Mouse (Mus musculus): ENCODE results near the gene Efna4.

The Efna4 gene

GRCm38 (mm10) chr3:89328623-89329022 lies 9.2 kb downstream of the Efna4 start:
- no peak for DNase-seq

- no peak for DNase-seq
Measured at GRCm38 (mm10) chr3:89327371-89327870, 10.4 kb downstream of the Efna4 start.

- no peak for DNase-seq
Measured at GRCm38 (mm10) chr3:89325882-89326281, 11.9 kb downstream of the Efna4 start.

DNA sequence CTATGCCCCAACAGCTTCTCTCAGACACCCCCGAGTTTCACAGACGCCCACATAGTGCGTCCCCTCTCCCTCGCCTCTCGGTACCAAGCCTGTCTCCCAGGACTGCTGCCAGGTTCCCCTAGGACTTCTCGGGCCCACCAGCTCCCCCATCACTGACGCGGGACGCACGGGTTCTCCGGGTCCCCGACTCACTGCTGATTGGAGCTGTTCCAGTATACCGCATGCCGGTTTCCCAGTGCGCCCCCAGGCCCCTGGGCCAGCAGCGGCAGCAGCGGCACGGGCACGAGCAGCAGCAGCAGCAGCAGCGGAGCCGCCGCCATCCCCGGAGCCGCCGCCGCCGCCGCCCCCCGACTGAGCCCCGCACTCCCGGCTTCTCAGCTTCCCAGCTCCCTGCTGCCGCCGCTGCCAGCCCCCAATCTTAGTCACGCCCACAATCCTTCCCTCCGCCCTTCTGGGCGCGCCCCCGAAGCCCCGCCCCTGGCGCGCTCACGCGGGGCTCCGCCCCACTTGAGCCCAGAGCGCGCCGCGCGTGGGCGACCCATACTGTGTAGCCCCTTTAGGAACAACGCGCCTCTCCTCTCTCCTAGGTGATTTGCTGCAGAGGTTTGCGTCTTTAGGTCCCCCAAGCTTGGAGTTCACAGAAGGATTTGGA lies 15.2 kb downstream of the Efna4 start, which contains the start of gene Efna3:
Gene Efna3, minus strand, starts transcription at position 452 of the 652 bp plus-strand sequence.
- no peak for DNase-seq

DNA sequence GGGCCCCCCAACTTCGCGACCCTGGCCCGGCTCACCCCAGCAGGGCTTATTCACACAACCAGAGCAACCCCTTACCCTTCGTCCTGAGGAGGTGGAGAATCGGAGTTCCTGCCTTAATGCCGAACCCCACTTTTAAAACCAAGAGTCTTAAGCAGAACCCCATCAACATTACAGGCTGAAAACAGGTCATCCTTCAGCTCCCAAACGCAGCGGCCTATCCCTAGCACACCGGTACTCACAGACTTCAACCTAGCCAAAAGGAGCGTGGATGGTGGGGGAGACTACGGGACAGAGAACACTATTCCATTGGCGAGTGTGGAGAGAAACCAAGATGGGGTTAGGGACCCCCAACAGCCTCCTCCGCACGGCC lies 15.7 kb downstream of the Efna4 start:
- DNase-seq = no peak

DNA sequence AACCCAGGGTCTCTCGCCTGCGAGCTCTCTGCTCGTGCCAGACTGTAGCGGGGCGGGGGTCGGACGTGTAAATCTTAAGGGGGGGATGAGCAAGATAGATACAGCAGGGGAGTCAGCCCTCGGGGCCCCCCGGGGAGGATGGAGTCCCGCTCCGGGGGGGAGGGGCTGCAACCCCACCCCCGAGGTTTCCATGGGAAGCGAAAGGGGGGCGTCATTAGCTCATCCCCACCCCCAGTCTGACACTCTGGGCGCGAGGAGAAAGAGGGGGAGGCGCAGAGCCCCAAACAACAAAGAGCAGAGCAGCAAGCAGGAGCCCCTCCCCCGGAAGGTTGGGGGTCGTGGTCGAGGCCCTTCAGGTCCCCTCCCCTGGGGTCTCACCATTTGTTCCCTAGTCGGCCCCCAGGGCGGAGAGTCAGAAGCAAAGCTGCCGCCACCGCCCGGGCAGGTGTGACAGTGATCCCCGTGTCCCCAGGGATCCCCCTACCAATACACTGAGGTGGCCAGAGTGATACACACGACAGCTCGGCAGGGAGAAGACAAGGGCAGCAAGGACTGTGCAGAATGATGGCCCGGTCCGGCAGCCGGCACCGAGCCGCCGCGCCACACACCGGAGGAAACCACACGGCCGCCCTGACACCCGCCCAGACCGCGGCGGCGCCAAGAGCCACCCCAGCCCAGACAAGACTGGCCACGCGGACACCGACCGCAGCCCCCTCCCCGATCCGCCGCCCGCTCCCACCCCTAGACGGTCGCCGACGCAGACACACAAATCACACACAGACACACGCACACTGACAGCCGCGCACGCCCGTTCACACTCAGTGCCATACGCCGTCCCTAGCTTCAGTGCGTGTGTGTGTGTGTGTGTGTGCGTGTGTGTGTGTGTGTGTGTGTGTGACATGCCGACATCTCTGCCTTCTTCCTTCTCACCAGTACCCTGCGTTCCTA lies 16.4 kb downstream of the Efna4 start:
- no peak for DNase-seq

- DNase-seq = no peak
Measured at GRCm38 (mm10) chr3:89320581-89321182, 17.1 kb downstream of the Efna4 start.

GRCm38 (mm10) chr3:89319591-89320350 lies 18.1 kb downstream of the Efna4 start:
- DNase-seq = no peak

DNA sequence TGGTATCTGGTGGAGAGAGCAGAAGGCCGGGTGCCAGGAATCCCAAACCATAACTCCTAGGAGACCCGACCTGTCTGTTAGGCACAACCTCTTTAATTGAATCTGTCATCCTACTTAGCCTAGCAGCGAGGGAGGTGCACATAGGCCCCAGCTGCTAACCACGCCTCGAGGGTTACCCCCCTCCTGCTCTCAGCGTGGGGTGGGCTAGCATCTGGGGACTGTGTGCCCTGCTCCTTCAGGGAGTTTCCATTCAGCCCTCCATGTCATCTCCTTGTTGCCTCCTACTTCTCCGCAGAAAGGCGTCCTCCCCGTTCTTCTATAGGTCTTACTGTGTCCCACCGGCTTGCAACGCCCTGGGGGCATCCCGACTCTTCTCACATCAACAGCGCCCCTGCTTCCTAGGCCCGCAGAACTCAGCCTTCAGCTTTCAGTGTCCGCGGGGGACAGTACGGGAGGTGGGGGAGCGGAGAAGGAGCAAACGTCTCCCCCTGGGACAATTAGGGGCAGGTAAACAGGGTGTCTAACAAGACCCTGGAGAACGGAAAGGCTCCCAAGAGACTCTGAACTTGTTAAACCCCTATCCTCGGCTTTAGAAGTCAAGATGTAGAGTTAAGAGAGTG lies 18.7 kb downstream of the Efna4 start:
- DNase-seq = no peak

DNA sequence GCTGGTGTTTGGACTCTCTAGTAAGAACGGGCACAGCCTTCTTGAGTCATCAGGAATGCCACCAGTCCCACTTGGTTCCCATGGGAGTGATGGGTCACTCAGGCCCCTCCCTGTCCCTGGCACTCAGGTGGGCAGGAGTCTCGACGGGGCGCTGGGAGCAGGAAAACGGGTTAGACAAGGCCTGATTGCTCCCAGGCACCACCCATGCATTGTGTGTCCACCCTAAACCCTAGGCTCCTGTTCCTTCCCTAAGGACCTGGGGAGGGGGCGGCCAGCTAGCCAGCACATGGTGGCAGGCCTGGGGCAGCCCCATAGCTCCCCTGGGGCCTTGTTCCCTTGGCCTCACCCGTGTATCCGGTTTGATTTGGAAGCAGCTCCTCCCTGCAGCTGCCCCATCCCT lies 19.5 kb downstream of the Efna4 start:
- DNase-seq = no peak

- DNase-seq = no peak
Measured at GRCm38 (mm10) chr3:89317246-89317645, 20.6 kb downstream of the Efna4 start.

GRCm38 (mm10) chr3:89316833-89317232 lies 21.0 kb downstream of the Efna4 start:
- peak; percentile 79 for DNase-seq

DNA sequence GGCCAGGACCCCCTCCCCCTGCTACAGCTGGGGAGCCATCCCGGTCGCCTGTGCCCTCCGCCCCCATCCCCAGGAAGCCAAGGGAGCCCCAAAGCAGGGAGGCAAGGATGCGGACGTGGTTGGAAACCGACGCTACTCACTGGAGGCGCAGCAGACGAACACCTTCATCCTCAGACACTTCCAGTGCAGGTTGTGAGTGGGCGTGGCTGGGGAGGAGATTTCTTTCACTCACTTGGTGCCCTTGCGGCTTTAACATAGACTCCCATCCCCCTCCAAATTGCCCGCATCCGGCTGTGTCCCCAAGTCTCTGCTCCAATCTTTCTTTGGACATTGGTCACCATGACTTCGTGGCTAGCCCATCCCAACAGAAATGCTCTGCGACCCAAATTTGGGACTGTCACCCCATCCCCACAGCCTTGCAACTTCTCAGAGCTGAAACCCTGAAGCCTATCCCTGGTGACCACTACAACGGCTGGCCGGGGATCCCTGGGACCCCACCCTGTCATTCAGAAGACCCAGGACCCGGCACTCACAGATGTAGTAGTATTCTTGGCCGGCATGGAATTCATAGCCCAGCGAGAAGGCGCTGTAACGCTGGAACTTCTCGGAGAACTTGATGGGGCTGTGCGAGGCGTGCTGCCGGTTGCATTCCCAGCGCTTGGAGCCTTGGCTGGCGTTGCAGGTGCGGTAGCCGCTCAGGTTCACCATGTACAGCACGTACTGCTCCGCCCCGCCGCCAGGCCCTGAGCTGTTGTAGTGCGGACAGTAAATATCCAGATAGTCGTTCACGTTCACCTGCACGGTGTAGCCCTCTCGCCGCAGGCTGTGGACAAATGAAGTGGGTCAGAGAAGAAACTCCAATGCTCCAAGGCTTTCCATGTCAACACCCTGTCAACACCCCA lies 21.6 kb downstream of the Efna4 start:
- DNase-seq = no peak

GRCm38 (mm10) chr3:89315195-89315929 lies 22.5 kb downstream of the Efna4 start:
- peak; percentile 56 for DNase-seq

GRCm38 (mm10) chr3:89314791-89315190 lies 23.0 kb downstream of the Efna4 start:
- DNase-seq = no peak

GRCm38 (mm10) chr3:89314340-89314739 lies 23.5 kb downstream of the Efna4 start:
- no peak for DNase-seq

GRCm38 (mm10) chr3:89308089-89308488 lies 29.7 kb downstream of the Efna4 start:
- DNase-seq = peak; percentile 46

GRCm38 (mm10) chr3:89305551-89306325 lies 32.1 kb downstream of the Efna4 start:
- DNase-seq = no peak

DNA sequence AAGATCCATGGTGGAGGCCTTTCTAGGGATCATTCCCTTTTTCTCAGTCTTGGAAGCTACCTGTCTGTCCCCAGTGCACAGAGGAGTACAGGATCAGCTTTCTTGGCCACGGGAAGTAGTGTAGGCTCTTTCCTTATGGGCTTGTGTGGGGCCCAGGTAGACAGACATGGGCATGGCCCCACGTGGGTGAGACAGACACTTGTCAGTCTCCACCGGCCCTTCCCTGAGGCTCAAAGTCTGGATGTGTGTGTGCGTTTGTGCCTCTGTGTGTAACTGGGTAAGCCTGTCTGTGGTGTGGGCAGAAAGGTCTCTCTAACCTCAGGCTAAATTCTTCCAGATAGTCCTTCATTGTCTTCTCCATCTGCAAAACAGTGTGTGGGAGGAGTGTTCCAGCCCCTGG lies 32.7 kb downstream of the Efna4 start:
- no peak for DNase-seq

GRCm38 (mm10) chr3:89304440-89304839 lies 33.4 kb downstream of the Efna4 start:
- DNase-seq = no peak

Data from cerebellum, adult 11 months (tissue).